Mouse (Mus musculus) splenic B cell, adult 2 months (primary cell): ENCODE measurements at regions not wholly inside any gene's neighbourhood (a gene's known extent, or its start where the extent isn't known, plus 50 kb on each side); places are given as distances from the start of the nearest gene placed in this dataset.
"Not testable (repeated sequence)": the region's sequence is repeated elsewhere in the genome, so short reads cannot be mapped to it uniquely, and the experiment has no call there.

Source experiments
- DNase-seq: peaks from one replicate; pipeline ENCODE4 v3.0.0-alpha.2; 2011; ENCODE audit warnings: low read depth, low spot score
- H3K27me3 ChIP-seq: 2 replicates; pipeline ENCODE4 v1.6.1; 2012; ENCODE audit warnings: mild to moderate bottlenecking, low read length, moderate library complexity, mixed read lengths; ENCODE audit not compliant: control insufficient read depth, poor library complexity, insufficient read depth, severe bottlenecking
- H3K36me3 ChIP-seq: 2 replicates; pipeline ENCODE4 v1.6.1; 2012; ENCODE audit warnings: mild to moderate bottlenecking, low read length, moderate library complexity, mixed read lengths; ENCODE audit not compliant: control insufficient read depth, poor library complexity, insufficient read depth, severe bottlenecking

GRCm38 (mm10) chr9:9420326-9420725 lies 181.4 kb upstream of the Arhgap42 start:
- H3K36me3 ChIP-seq, result no peaks in the 10 kb centered on the region
- DNase-seq, result no peak
- H3K27me3 ChIP-seq, result no peaks in the 10 kb centered on the region

- no peaks in the 10 kb centered on the region for H3K36me3 ChIP-seq
- no peak for DNase-seq
- H3K27me3 ChIP-seq, result no peaks in the 10 kb centered on the region
These were observed 173.7 kb upstream of the Arhgap42 start for GRCm38 (mm10) chr9:9412460-9413181.

- not testable (repeated sequence) for H3K27me3 ChIP-seq, H3K36me3 ChIP-seq, DNase-seq
These were observed 155.3 kb upstream of the Arhgap42 start for GRCm38 (mm10) chr9:9394190-9394589.

GRCm38 (mm10) chr9:9376650-9377189 lies 137.8 kb upstream of the Arhgap42 start:
- no peak for DNase-seq

GRCm38 (mm10) chr9:9375304-9375904 lies 136.5 kb upstream of the Arhgap42 start:
- Histone ChIP-seq H3K36me3 (no peaks in the 10 kb centered on the region), H3K27me3 (no peaks in the 10 kb centered on the region)
- peak; percentile 5 for DNase-seq

More at GRCm38 (mm10) chr9:9376650-9377189, 137.8 kb upstream of the Arhgap42 start:
- H3K36me3 ChIP-seq, result no peaks in the 10 kb centered on the region
- H3K27me3 ChIP-seq, result no peaks in the 10 kb centered on the region

- no peaks in the 10 kb centered on the region for H3K27me3 ChIP-seq
- DNase-seq, result no peak
- H3K36me3 ChIP-seq, result no peaks in the 10 kb centered on the region
These were observed 133.7 kb upstream of the Arhgap42 start for GRCm38 (mm10) chr9:9372594-9372993.

- DNase-seq, result no peak
- H3K36me3 ChIP-seq, result no peaks in the 10 kb centered on the region
- no peaks in the 10 kb centered on the region for H3K27me3 ChIP-seq
These were observed 129.8 kb upstream of the Arhgap42 start for GRCm38 (mm10) chr9:9368731-9369130.

GRCm38 (mm10) chr9:9342456-9343185 lies 103.7 kb upstream of the Arhgap42 start:
- H3K27me3 ChIP-seq, result no peaks in the 10 kb centered on the region
- no peaks in the 10 kb centered on the region for H3K36me3 ChIP-seq
- DNase-seq, result no peak

GRCm38 (mm10) chr9:9318624-9319023 lies 79.7 kb upstream of the Arhgap42 start:
- no peak for DNase-seq
- H3K27me3 ChIP-seq, result no peaks in the 10 kb centered on the region

GRCm38 (mm10) chr9:9316021-9316420 lies 77.1 kb upstream of the Arhgap42 start:
- Histone ChIP-seq H3K27me3 (no peaks in the 10 kb centered on the region), H3K36me3 (no peaks in the 10 kb centered on the region)
- DNase-seq, result no peak

More at GRCm38 (mm10) chr9:9318624-9319023, 79.7 kb upstream of the Arhgap42 start:
- H3K36me3 ChIP-seq, result no peaks in the 10 kb centered on the region

- DNase-seq, result no peak
- H3K36me3 ChIP-seq, result no peaks in the 10 kb centered on the region
- H3K27me3 ChIP-seq, result no peaks in the 10 kb centered on the region
These were observed 73.4 kb upstream of the Arhgap42 start for GRCm38 (mm10) chr9:9312274-9312673.

GRCm38 (mm10) chr9:9311627-9312265 lies 72.8 kb upstream of the Arhgap42 start:
- Histone ChIP-seq H3K36me3 (no peaks in the 10 kb centered on the region), H3K27me3 (no peaks in the 10 kb centered on the region)
- DNase-seq, result no peak

- not testable (repeated sequence) for H3K27me3 ChIP-seq, H3K36me3 ChIP-seq, DNase-seq
These were observed 72.2 kb upstream of the Arhgap42 start for GRCm38 (mm10) chr9:9311040-9311583.

GRCm38 (mm10) chr9:9290767-9291166 lies 51.9 kb upstream of the Arhgap42 start:
- Histone ChIP-seq H3K36me3 (no peaks in the 10 kb centered on the region), H3K27me3 (no peaks in the 10 kb centered on the region)
- DNase-seq, result no peak
